Mouse (Mus musculus) left cerebral cortex, adult 9 months (tissue): ENCODE measurements around the gene Alkbh7.

Experiments used
- DNase-seq, 2 experiments: peaks; one replicate each; pipeline ENCODE4 v3.0.0; 2022; ENCODE audit warnings: low spot score in 2 of 2

The Alkbh7 gene

GRCm38 (mm10) chr17:57030931-57031660, 34.0 kb downstream of the Alkbh7 start, which contains the start of gene Khsrp:
TSS of gene Khsrp (minus strand) at chr17:57031522.
- no peak for DNase-seq

DNA sequence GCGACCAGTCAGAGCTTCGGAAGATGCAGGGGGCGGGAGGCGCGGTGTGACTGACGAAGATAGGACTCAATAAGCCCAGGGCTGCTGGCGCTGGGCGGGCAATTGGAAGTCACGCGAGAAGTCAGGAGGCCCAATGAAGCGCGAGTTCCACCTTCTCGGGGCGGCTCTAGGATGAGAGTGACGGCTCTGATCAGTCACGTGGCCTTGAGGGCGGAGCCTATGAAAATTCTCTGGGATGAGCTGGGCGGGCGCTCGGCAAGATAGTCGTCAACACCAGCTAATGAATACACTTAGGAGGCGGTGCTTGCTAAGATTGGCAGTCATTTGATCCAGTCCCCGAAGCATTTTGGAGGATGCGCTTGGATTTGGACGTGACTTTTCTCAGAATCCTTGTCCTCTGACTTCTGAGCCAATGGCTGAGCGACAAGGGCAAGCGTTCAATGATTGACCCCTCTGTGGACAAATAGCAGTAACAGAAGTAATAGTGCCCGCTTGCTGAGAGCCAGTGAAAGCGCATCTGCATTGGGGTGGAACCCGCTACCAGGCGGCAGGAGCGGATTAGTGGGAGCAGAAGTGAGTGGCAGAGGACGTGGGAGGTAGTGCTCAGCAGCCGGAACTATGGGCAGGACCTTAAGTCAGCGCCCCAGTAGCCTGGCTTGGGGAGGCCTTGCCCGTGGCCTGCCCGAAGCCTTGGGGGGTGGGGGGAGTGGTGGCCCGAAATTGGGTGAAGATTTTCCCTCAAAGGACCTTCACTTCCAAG, 34.7 kb downstream of the Alkbh7 start:
- DNase-seq, result peak; percentile 100

- no peak for DNase-seq
Measured at GRCm38 (mm10) chr17:57032854-57033253, 35.7 kb downstream of the Alkbh7 start.

DNA sequence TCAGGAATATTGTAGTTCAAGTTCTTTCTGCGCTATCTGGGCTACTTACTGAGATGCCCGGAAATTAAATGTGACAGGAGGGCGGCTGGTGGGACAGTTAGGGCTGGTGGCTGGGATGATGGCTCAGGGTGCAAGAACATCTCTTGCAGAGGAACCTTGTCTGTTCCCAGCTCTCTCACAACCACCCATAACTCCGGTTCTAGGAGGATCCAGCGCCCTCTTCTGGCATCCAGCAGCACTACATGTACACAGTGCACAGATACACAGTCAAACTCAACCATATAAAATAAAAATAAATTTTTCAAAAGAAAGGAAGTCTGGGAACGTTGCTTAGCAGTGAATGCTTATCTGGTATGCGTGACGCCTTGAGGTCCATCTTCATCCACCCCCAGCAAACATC, 41.8 kb downstream of the Alkbh7 start:
- DNase-seq, result no peak

DNA sequence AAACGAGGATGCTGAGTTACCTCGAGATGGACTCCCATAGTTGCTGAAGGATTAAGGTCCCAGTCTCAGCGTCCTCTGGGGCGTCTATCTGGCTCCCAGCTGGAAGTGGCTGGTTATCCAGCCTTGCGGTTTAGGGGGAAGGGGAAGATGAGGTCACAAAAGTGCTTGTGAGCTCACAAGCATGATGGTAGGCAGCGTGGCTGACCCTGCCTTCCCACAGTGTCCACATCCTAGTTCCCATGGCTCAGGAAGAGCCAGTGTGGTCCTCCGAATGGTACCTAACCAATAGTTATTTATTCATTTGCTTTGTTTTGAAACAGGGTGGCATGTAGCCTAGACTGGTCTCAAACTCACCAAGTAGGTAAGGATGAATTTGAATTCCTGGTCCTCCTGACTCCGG, 44.4 kb downstream of the Alkbh7 start, which contains the start of gene Slc25a41:
Gene Slc25a41, minus strand, starts transcription at position 101 of the 400 bp plus-strand sequence.
- DNase-seq, result no peak

GRCm38 (mm10) chr17:57047406-57047805, 50.3 kb downstream of the Alkbh7 start:
- no peak for DNase-seq

DNA sequence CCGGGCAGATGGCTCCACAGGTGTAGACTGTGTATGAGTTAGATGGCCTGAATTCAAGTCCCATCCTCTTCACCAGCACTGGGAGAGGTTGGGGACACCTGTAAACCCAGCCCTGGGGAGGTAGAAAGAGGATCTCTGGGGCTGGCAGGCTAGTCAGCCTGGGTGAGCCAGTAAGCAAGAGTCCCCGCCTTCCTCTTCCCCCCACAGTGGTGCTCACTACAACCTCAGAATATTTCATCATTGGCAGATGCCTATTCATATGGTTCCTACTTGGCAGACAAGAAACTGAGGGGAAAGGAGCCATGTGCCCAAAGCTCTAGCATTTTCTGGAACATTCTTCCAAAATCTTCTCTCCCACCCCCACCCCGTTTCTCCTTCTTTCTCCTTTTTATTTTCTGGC, 51.7 kb downstream of the Alkbh7 start:
- DNase-seq, result no peak
